Mouse (Mus musculus): ENCODE results near the gene Mrm2. TPM values are rescaled to one million over a fixed set of nuclear protein-coding genes. Genes with fewer than 3 reads are reported as not detected.

Gene Mrm2
- polyA plus RNA-seq, 1 experiment from 2014 or later, result 21.3 TPM

GRCm38 (mm10) chr5:140338779-140339178 is 7.1 kb upstream of the Mrm2 start:
- ATAC-seq (replicated peaks), result no peak
- Histone ChIP-seq H3K9me3 (no peaks in the 10 kb centered on the region), H3K27ac (replicated peaks) (no peak overlapping the region), H3K36me3 (0 out of 2 replicates have a peak, but pooled peaks cover 7% of the 10 kb centered on the region), H3K4me1 (no peaks in the 10 kb centered on the region), H3K4me2 (replicated peaks) (no peak overlapping the region), H3K27me3 (no peaks in the 10 kb centered on the region), H3K9ac (replicated peaks) (no peak overlapping the region), H3K4me3 (no peak overlapping the region)
- 97% methylated on average over 4 of the region's 4 CpGs for WGBS

GRCm38 (mm10) chr5:140336680-140337079 is 5.0 kb upstream of the Mrm2 start:
- H3K27me3 ChIP-seq, result no peaks in the 10 kb centered on the region
- H3K27ac ChIP-seq (replicated peaks), result no peak overlapping the region
- no peak for ATAC-seq (replicated peaks)
- WGBS, result 73% methylated on average over 1 of the region's 1 CpGs
- H3K36me3 ChIP-seq, result 0 out of 2 replicates have a peak, but pooled peaks cover 7% of the 10 kb centered on the region
- no peak overlapping the region for H3K9ac ChIP-seq (replicated peaks)
- H3K9me3 ChIP-seq, result no peaks in the 10 kb centered on the region
- H3K4me1 ChIP-seq, result peaks cover 4% of the 10 kb centered on the region
- H3K4me3 ChIP-seq, result no peak overlapping the region
- H3K4me2 ChIP-seq (replicated peaks), result no peak overlapping the region

- no peak overlapping the region for H3K27ac ChIP-seq (replicated peaks)
- H3K4me2 ChIP-seq (replicated peaks), result no peak overlapping the region
- no peak overlapping the region for H3K9ac ChIP-seq (replicated peaks)
- H3K4me1 ChIP-seq, result peaks cover 18% of the 10 kb centered on the region
- no peak overlapping the region for H3K4me3 ChIP-seq
- no peak for ATAC-seq (replicated peaks)
- 27% methylated on average over 2 of the region's 2 CpGs for WGBS
- H3K9me3 ChIP-seq, result no peaks in the 10 kb centered on the region
- no peaks in the 10 kb centered on the region for H3K27me3 ChIP-seq
- H3K36me3 ChIP-seq, result peaks cover 8% of the 10 kb centered on the region; the same call in 1 of the 2 replicates
Observed at GRCm38 (mm10) chr5:140333631-140334030, 1.9 kb upstream of the Mrm2 start.

- Histone ChIP-seq H3K4me2 (replicated peaks) (no peak overlapping the region), H3K27me3 (no peaks in the 10 kb centered on the region)
- WGBS, result 62% methylated on average over 4 of the region's 4 CpGs
Observed at GRCm38 (mm10) chr5:140332519-140332918, 821 bp upstream of the Mrm2 start.

GRCm38 (mm10) chr5:140324058-140324457 is 7.6 kb downstream of the Mrm2 start:
- WGBS, result 96% methylated on average over 5 of the region's 5 CpGs
- Histone ChIP-seq H3K27ac (replicated peaks) (no peak overlapping the region), H3K9ac (replicated peaks) (no peak overlapping the region), H3K4me1 (peaks cover 18% of the 10 kb centered on the region), H3K9me3 (no peaks in the 10 kb centered on the region), H3K36me3 (peaks cover 14% of the 10 kb centered on the region), H3K27me3 (no peaks in the 10 kb centered on the region), H3K4me2 (replicated peaks) (no peak overlapping the region), H3K4me3 (no peak overlapping the region)
- ATAC-seq (replicated peaks), result no peak

More at GRCm38 (mm10) chr5:140332519-140332918, 821 bp upstream of the Mrm2 start:
- H3K4me1 ChIP-seq, result peaks cover 18% of the 10 kb centered on the region
- no peak for ATAC-seq (replicated peaks)
- peaks cover 16% of the 10 kb centered on the region for H3K36me3 ChIP-seq
- no peak overlapping the region for H3K4me3 ChIP-seq
- H3K27ac ChIP-seq (replicated peaks), result no peak overlapping the region
- H3K9me3 ChIP-seq, result no peaks in the 10 kb centered on the region
- H3K9ac ChIP-seq (replicated peaks), result no peak overlapping the region

GRCm38 (mm10) chr5:140321756-140322575 is 9.7 kb downstream of the Mrm2 start:
- peak; percentile 15; the same call in 1 of the 2 replicates for ATAC-seq (replicated peaks)
- no peaks in the 10 kb centered on the region for H3K27me3 ChIP-seq
- H3K4me1 ChIP-seq, result peaks cover 18% of the 10 kb centered on the region
- peak overlapping the region; percentile 88 for H3K4me3 ChIP-seq
- no peaks in the 10 kb centered on the region for H3K9me3 ChIP-seq
- peak overlapping the region; percentile 99 for H3K9ac ChIP-seq (replicated peaks)
- H3K4me2 ChIP-seq (replicated peaks), result peak overlapping the region; percentile 82
- peak overlapping the region; percentile 74 for H3K27ac ChIP-seq (replicated peaks)
- H3K36me3 ChIP-seq, result no peaks in the 10 kb centered on the region; the same call in 1 of the 2 replicates
- under 1% methylated on average over 17 of the region's 17 CpGs for WGBS

GRCm38 (mm10) chr5:140321042-140321755 is 10.5 kb downstream of the Mrm2 start, which contains the start of the genes Mad1l1 and Nudt1:
Gene Mad1l1 (minus strand): TSS chr5:140321552.
Gene Nudt1 (plus strand): TSS chr5:140321656.
- H3K4me3 ChIP-seq, result peak within 1 kb of the TSS; percentile 88
- ATAC-seq (replicated peaks), result peak; percentile 95
- peak within 1 kb of the TSS; percentile 82 for H3K4me2 ChIP-seq (replicated peaks)
- peak within 1 kb of the TSS; percentile 99 for H3K9ac ChIP-seq (replicated peaks)
- no peaks in the 10 kb centered on the region for H3K27me3 ChIP-seq
- peak within 1 kb of the TSS; percentile 74 for H3K27ac ChIP-seq (replicated peaks)
- no peaks in the 10 kb centered on the region for H3K9me3 ChIP-seq
- WGBS, result under 1% methylated on average over 59 of the region's 60 CpGs
- no peaks in the 10 kb centered on the region for H3K36me3 ChIP-seq
- H3K4me1 ChIP-seq, result peaks cover 18% of the 10 kb centered on the region

- Histone ChIP-seq H3K4me1 (peaks cover 13% of the 10 kb centered on the region), H3K9ac (replicated peaks) (no peak overlapping the region), H3K4me2 (replicated peaks) (no peak overlapping the region), H3K27me3 (no peaks in the 10 kb centered on the region), H3K36me3 (peaks cover 17% of the 10 kb centered on the region; the same call in 1 of the 2 replicates), H3K4me3 (no peak overlapping the region), H3K27ac (replicated peaks) (no peak overlapping the region), H3K9me3 (no peaks in the 10 kb centered on the region)
- 73% methylated on average over 3 of the region's 3 CpGs for WGBS
- no peak for ATAC-seq (replicated peaks)
Observed at GRCm38 (mm10) chr5:140316716-140317115, 15.0 kb downstream of the Mrm2 start.

- WGBS, result 96% methylated on average over 14 of the region's 14 CpGs
- no peaks in the 10 kb centered on the region for H3K9me3 ChIP-seq
- ATAC-seq (replicated peaks), result no peak
- no peaks in the 10 kb centered on the region for H3K4me1 ChIP-seq
- no peak overlapping the region for H3K4me2 ChIP-seq (replicated peaks)
- no peak overlapping the region for H3K4me3 ChIP-seq
- no peaks in the 10 kb centered on the region for H3K27me3 ChIP-seq
- peaks cover 46% of the 10 kb centered on the region for H3K36me3 ChIP-seq
- no peak overlapping the region for H3K27ac ChIP-seq (replicated peaks)
- H3K9ac ChIP-seq (replicated peaks), result no peak overlapping the region
Observed at GRCm38 (mm10) chr5:140307602-140308001, 24.1 kb downstream of the Mrm2 start.

GRCm38 (mm10) chr5:140306016-140306415 is 25.7 kb downstream of the Mrm2 start:
- Histone ChIP-seq H3K27me3 (no peaks in the 10 kb centered on the region), H3K4me1 (no peaks in the 10 kb centered on the region), H3K9ac (replicated peaks) (no peak overlapping the region), H3K27ac (replicated peaks) (no peak overlapping the region), H3K36me3 (peaks cover 53% of the 10 kb centered on the region), H3K4me3 (no peak overlapping the region), H3K9me3 (no peaks in the 10 kb centered on the region), H3K4me2 (replicated peaks) (no peak overlapping the region)
- WGBS, result 65% methylated on average over 8 of the region's 8 CpGs
- no peak for ATAC-seq (replicated peaks)

GRCm38 (mm10) chr5:140298291-140298690 is 33.4 kb downstream of the Mrm2 start:
- Histone ChIP-seq H3K4me3 (no peak overlapping the region), H3K9me3 (no peaks in the 10 kb centered on the region), H3K36me3 (peaks cover 46% of the 10 kb centered on the region), H3K27ac (replicated peaks) (no peak overlapping the region), H3K9ac (replicated peaks) (no peak overlapping the region), H3K4me1 (no peaks in the 10 kb centered on the region), H3K4me2 (replicated peaks) (no peak overlapping the region), H3K27me3 (no peaks in the 10 kb centered on the region)
- whole genome bisulfite sequencing, result 73% methylated on average over 4 of the region's 4 CpGs
- ATAC-seq (replicated peaks), result no peak

GRCm38 (mm10) chr5:140292152-140292551 is 39.5 kb downstream of the Mrm2 start:
- peak; percentile 51; the same call in 1 of the 2 replicates for ATAC-seq (replicated peaks)
- no peaks in the 10 kb centered on the region for H3K9me3 ChIP-seq
- no peak overlapping the region for H3K4me2 ChIP-seq (replicated peaks)
- H3K4me1 ChIP-seq, result no peaks in the 10 kb centered on the region
- no peak overlapping the region for H3K27ac ChIP-seq (replicated peaks)
- 0 out of 2 replicates have a peak, but pooled peaks cover 20% of the 10 kb centered on the region for H3K36me3 ChIP-seq
- H3K27me3 ChIP-seq, result no peaks in the 10 kb centered on the region
- 88% methylated on average over 1 of the region's 1 CpGs for WGBS
- H3K4me3 ChIP-seq, result no peak overlapping the region
- H3K9ac ChIP-seq (replicated peaks), result no peak overlapping the region
